Mouse (Mus musculus) embryo, embryonic 11.5 days (tissue): ENCODE measurements around the gene Kcnip3.

ENCODE experiments used
- DNase-seq: peaks from one replicate; pipeline ENCODE4 v3.0.0-alpha.2; 2012; ENCODE audit warnings: low read depth, low spot score

Gene Kcnip3

DNA sequence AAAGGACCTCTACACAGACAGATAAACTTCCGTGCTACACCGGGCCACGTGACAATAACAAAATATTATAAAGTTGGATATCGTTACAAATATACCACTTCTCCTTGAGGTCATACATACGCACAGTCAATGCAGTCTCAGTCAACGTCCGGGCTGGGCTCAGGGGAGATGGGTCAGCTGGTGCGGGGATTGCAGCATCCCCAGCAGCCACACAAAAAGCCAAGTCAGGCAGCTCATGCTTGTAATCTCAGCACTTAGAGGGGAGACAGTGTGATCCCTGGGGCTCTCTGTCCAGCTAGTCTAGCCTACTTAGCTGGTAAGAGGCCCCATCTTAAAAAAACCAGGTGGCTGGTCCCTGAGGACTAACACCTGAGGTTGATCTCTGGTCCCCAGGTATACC is 50.6 kb downstream of the Kcnip3 start:
- no peak for DNase-seq

- DNase-seq, result no peak
Measured at GRCm38 (mm10) chr2:127470661-127471060, 51.2 kb downstream of the Kcnip3 start.

GRCm38 (mm10) chr2:127470183-127470582 is 51.7 kb downstream of the Kcnip3 start:
- DNase-seq, result no peak

- peak; percentile 51 for DNase-seq
Measured at GRCm38 (mm10) chr2:127462314-127462713, 59.6 kb downstream of the Kcnip3 start.

- DNase-seq, result no peak
Measured at GRCm38 (mm10) chr2:127461351-127461750, 60.5 kb downstream of the Kcnip3 start.

- DNase-seq, result no peak
Measured at GRCm38 (mm10) chr2:127459341-127459740, 62.6 kb downstream of the Kcnip3 start.

DNA sequence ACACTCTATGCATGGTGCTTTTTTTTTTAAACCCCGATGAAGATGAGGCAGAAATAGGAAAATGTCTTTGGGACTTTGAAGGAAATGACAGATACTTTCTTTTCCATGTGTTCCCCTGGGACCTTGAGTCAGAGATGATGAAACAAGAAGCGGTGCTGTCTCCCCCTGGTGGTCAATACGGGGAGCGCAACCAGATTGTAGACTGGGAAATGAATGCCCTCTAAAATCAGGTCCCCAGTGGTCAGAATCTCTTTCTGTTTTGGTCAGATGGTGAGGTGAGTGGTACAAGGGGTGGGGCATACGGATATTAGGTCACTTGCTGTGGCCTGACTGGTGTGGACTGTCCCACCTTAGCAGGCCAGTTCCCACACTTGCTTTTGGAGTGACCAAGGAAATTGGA is 68.1 kb downstream of the Kcnip3 start:
- DNase-seq, result peak; percentile 55

- no peak for DNase-seq
Measured at GRCm38 (mm10) chr2:127453141-127453540, 68.8 kb downstream of the Kcnip3 start.

DNA sequence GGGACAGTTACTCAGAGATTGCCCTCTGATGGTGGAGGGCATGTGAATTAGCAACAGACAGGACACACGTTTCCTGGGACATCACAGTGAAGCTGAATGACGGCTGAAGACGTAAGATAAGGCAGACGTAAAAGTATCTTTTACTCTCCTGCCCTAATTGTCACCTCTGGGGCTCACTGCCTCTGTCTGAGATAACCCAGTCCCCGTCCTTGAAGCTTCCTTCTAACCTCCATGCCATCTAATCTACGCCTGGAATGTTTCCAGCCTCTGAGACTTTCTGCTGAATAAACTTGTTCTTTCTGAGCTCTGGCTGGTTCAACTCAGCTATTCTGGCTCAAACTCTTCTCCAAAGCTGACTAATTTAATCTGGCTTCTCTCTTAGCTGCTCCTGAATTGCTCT is 70.1 kb downstream of the Kcnip3 start:
- DNase-seq, result no peak

GRCm38 (mm10) chr2:127449691-127450090 is 72.2 kb downstream of the Kcnip3 start:
- DNase-seq, result no peak

DNA sequence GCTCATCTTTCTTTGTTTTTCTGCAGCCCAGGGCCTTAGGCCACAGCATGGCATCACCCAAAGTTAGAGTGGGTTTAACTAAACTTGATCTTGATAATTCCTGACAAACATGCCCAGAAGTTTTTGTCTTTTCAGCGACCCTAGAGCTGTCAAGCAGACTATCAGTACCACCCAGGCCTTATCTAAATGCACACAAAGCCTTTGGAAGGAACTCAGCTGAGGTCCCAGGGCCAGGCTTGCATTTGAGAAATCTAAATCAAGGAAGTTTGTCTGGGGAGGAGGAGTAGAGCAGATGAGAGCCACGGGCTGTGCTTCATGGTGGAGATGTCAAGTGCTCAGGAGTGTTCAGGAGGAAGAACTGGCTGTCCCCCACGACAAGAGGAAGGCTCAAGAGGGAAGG is 75.0 kb downstream of the Kcnip3 start:
- no peak for DNase-seq

- peak; percentile 82 for DNase-seq
Measured at GRCm38 (mm10) chr2:127444055-127444789, 77.7 kb downstream of the Kcnip3 start, which contains the start of gene Fahd2a. Gene Fahd2a (minus strand): TSS chr2:127444565.

GRCm38 (mm10) chr2:127437697-127438096 is 84.2 kb downstream of the Kcnip3 start:
- DNase-seq, result no peak

DNA sequence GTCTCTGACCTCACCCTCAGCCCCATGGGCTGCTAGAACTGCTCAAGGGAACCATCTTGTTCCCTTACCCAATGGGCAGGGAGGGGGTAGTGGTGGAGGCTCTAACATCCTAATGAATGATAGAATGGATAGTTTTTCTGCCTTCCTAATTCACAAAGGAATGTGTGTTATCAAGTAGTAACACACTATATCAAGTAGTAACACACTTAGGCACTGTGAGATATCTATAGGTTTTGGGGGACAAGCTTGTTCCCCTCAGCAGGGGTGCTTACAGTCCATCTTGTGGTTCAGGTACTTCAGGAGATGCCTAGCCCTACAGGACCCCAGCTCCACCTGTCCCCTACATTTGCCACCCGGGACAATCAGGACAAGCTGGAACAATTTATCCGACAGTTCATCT is 86.3 kb downstream of the Kcnip3 start:
- no peak for DNase-seq

GRCm38 (mm10) chr2:127435135-127435534 is 86.8 kb downstream of the Kcnip3 start:
- no peak for DNase-seq

- no peak for DNase-seq
Measured at GRCm38 (mm10) chr2:127433487-127434295, 88.2 kb downstream of the Kcnip3 start.

GRCm38 (mm10) chr2:127430238-127430637 is 91.7 kb downstream of the Kcnip3 start:
- no peak for DNase-seq

DNA sequence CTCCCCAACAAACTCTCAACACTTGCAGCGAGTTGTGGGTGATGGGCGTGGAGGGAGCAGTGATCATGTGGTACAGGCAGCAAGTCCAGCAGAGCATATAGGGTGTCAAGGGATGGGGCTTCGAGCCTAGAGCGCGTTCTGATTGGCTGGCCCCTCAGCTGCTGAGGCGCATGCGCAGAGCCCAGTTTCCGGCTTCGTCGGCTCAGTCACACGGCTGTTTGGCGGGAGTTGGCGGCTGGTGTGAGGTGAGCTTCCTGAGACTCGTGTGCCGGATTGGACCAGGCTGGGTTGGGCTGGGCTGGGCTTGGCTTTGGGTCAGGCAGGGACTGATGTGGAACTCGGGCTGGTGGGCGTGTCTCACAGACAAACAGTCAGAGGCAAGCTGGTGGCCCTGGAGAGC is 96.9 kb downstream of the Kcnip3 start, which contains the start of gene Gpat2:
Gene Gpat2 (plus strand): TSS at position 223 of the 400 bp plus-strand sequence.
- no peak for DNase-seq

DNA sequence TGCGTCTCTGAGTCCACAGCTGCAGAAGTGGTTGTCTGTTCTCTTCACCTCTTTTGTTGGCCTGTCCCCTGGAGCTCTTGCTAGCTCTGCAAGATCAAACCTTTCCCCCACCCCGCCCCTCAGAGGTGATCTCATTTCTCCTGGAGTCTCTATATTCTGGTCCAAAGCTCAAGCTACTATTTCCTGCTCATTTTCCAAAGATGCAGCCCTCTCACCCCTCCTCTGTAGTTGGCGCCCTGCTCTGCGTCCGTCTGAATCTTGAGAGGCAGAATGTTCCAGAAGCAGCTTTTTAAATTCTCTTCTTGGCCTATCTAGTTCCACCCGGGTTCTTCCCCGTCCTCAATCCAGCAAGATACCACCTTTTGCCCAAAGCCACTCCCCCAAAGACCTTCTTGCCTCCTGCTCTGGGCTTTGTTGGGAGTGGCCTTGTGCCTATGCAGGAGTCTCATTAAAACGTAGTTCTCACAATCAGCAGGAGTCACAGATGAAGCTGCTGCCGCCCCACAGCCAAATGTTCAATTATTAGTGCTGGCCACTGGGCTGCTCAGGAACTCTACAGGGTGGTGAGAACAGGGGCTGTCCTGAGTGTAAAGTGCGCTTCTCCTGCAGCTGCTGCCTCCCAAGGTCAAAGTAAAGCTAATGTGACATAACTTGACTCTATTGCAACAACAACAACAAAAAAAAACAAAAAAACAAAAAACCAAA is 103.5 kb downstream of the Kcnip3 start:
- DNase-seq, result no peak

DNA sequence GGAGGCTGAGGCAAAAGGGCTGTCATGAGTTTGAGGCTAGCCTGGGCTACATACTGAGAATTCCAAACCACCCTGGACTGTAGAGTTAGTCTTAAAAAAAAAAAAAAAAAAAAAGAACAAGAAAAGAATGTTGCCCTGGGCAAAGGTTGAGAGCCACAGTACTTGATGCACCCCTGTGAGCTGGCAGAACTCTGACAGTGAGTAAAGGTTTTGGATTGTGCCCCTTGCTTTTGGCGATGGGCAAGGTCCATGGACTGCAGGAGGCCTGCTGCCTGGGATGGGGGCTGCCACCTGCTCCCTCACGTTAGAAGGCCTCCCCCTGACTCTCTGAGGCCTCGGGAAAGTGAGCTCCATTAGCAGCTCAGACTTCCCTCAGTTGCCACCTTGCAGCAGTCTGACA is 105.2 kb downstream of the Kcnip3 start:
- no peak for DNase-seq

GRCm38 (mm10) chr2:127415806-127416205 is 106.1 kb downstream of the Kcnip3 start:
- no peak for DNase-seq

DNA sequence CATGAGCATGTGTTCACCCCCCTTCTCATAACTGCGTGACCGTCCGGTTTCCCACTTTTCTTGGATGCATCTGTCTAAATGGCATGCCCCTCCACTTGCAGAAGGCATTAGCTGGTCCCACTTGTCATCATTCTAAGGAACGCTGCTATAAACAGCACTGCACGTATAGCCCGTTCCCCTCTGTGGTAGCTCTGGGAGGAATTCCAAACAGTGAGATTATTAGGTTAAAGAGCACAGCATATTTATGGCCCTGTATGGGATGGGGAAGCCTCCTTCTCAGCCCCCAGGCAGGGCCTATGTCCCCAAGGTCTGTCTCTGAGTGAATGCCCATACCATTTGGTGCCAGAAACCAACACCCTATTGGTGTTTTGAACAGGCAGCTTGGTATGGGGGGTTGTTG is 110.8 kb downstream of the Kcnip3 start:
- DNase-seq, result no peak
